Mouse (Mus musculus): ENCODE results near the gene Prpf19.

Gene Prpf19

DNA sequence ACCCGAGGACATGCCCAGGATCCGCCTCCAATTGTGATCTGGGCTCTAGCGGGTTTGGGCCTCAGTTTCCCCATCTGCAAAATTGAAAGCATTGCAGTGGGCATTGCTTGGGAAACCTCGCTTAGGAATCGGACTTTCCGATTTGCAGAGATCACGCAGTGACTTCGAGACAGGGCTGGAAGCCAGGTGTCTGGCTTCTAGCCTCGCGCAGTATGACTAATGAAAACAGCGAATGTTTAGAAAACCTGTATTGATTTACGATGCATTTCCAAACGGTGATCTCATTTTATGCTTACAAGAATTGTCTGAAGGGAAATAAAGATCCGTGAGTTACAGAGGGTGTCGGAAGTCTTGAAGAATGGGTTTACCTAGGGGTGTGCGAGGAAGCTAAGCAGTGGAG lies 677 bp downstream of the Prpf19 start:
- in situ Hi-C loops (cut with MboI, MseI): no loop called here

DNA sequence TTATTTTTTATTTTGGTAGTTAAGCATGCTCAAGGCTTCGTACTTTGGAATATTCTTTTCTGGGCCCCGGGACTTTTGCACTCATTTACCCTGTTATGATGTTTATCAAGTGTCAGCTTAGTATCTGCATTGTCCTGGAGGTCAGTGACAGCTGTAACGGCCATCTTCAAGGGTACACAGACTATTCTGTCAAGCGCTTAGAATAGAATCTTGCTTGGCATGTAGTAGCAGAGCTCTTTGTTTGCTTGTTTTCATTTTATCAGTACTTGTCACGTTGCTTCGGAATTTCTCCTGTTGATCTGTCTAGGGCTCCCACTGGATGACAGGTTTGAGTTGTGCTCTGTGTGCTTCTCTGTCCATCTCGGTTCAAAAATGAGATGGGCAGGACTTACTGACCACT lies 1.8 kb downstream of the Prpf19 start:
- in situ Hi-C loops (cut with MboI, MseI): no loop called here

DNA sequence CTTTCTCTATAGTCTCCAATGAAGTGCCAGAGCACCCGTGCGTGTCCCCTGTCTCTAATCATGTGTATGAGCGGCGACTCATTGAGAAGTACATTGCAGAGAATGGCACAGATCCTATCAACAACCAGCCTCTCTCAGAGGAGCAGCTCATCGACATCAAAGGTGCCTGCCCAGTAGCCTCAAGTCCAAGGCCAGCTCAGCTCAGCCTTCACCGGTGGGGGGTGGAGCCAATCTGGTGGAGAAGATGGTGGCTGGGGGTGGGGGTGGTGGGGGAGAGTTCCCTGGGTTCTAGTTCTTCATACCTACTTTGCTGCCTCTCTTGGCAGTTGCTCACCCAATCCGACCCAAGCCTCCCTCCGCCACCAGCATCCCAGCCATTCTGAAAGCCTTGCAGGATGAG lies 2.5 kb downstream of the Prpf19 start:
- in situ Hi-C loops (cut with MboI, MseI): no loop called here

DNA sequence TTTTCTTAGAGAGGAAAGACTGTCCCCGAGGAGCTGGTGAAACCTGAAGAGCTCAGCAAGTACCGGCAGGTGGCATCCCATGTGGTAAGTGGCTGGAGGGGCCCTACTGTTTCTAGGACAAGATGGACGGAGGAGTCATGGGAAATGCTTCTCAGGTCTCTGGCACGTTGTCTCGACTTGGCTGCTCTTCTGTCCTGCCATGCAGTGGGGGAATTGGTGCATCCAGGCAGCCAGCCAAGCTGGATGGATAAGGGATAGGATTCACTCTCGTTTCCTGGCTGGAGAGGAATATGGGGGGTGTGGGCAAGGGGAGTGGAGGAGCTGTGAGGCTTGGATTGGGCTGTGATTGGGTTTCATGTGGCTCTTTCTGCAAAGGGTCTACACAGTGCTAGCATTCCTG lies 5.3 kb downstream of the Prpf19 start:
- in situ Hi-C loops (cut with MboI, MseI): no loop called here

DNA sequence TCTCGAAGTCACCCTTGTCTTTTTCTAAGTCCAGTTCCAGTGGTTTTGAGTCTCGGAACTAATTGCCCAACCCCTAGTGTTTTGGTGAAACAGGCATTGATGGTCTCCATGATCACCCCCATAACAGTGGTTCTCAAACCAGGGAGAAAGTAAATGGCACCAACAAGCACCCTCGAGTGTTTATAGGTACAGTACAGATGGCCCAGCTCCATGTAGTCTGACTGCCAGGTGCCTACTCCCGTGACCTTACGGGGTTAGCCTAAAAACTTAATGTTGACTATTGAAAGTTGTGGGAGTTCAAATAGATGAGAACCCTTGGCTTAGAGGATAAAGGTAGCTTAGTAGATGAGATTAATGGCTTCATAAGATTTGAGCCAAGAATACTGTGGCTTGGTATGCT lies 6.0 kb downstream of the Prpf19 start:
- in situ Hi-C loops (cut with MboI, MseI): no loop called here

DNA sequence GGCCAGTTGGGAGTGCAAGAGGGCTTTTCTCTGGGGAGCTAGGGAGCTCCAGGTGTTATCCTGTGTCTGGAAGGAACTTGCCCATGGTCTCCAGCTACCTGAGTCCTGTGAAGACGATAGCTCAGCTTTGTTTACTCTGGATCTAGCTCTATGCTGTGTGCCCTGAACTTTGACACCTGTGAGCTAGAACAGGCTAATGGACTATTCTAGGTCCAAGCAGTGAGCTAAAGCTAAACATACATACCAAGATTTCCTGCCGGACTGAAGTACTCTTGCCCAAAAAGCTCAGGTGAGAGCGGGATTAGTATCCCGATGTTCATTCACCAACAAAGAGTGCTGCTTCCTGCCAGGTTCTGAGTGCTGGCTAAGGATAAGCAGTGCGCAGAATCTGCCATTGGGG lies 9.5 kb downstream of the Prpf19 start:
- in situ Hi-C loops (cut with MboI, MseI): no loop called here

DNA sequence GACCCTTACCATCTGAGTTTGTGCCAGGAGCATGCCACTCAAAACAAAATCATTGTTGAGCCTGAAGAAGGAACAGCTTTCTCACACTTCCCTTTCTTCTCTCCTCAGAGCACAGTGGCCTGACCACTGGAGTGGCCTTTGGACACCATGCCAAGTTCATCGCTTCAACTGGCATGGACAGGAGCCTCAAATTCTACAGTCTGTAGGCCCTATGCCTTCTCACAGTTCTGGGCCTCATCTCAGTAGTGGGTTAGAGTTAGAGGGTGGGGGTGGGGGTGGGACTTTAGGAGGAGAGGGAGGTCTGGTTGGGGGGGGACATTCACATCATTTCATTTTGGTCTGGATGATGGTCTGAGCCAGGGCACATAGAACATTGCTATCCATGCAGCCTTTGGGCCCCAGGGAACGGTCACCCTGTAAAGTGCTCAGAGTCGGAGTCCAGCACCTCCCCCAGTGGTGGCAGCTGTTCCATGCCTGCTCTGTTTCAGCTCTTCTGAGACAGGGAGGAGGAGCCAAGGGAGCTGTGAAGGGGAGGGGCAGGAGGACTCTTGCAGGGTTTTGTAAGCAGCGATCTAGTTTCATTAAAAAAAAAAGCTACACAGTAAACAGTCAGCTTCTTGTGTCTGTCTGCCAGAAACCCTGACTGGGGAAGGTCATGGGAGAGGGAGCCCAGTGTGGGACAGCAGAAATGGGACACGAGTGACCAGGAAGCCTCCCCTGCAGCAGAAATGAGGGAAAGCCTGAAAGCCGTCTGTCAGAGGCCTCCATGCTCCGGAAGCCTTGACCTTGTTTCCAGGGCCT lies 10.1 kb downstream of the Prpf19 start:
- in situ Hi-C loops (cut with MboI, MseI): no loop called here

DNA sequence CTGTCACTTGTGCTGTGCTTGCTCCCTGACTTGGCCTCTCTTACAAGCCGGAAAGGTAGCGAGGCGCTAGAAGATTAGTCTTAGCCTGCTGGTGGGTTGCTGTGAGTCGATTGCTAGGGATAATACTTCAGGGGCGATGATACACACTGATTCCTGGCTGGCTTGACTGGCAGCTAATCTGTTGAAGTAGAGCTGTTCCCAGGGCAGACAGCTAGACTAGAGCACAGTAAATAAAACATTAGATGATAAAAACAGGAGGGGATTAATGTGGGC lies 10.6 kb downstream of the Prpf19 start:
- in situ Hi-C loops (cut with MboI, MseI): no loop called here

DNA sequence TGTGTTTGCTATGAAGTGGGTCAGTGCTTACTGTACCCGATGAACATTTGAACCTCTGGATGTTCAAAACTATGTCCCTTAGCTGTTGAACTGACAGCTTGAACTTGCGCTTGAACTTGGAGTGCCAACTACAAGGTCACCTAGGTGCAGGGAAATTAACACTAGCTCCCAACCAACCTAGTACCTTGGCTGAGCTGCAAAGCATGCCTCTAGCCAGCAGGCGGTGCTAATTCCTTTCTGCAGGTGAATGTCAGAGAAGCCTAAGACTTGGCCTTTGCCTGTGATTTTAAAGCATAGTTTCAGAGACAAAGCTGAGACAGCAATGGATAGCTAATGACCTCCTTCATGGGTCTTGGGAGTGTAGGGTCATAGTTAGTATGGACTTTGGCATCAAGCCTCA lies 12.9 kb downstream of the Prpf19 start:
- in situ Hi-C loops (cut with MboI, MseI): no loop called here

DNA sequence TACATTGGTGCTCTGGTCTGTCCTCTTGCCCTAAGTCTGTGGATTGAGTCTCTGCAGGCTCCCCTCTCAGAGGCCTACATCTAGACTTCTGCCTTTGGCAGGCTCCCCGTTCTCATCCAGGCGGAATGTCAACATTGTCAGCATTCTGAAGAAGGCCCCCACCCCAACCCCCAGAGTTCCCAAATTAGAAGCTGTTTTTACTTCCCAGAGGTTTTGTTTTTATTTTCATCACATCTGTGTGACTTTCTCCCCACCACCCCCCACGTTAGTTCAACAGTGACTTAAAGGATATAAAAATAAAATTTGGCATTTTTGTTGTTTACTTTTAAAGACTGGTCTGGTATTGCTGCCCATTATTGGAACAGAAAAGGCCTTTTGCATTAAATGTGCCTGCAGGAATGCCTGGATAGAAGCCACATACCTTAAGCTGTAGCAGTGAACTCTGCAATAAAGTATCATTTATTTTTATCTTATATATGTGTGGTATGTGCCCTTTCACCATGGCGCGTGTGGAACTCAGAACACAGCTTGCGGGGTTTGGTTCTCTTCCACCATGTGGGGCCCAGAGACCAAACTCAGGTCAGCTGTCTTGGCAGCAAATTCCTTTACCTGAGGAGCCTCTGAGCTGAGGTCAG lies 14.2 kb downstream of the Prpf19 start:
- in situ Hi-C loops (cut with MboI, MseI): no loop called here

DNA sequence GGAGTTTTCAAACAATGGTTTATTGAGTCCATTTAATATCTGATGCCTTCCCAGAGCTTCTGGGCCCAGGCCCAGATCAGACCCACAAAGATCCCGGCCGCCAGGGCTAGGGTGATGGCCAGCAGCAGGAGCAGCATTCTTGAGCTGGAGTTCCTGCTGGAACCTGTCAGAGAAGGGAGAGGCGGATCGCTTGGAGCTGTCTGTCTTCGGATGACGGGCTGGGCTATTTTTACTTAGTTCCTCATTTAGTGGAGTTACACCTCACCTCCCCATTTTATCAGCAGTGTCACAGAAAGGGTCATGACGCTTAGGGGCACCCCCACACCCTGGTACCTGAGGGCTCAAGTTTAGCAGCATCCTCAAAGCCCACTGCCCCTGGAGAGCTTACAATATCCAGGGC lies 19.3 kb downstream of the Prpf19 start:
- in situ Hi-C loops (cut with MboI, MseI): no loop called here

DNA sequence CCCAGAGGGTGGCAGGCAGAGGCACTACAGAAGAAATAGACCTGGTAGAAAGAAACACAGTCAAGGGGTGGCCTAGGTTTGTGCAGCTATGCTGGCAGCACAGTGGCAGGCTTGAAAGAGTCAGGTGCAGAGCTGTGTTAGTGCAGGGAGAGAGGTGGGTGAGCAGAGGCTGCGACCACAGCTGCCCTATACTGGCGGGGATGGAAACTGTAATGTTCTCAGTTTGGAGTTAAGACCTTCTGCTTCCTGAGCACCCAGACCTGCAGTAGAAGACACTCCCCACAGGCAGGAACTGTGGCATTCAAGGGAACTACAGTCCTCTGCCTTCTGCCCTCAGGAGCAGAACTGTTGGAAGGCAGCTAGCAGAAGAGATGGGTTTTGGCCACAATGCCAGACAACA lies 19.8 kb downstream of the Prpf19 start:
- in situ Hi-C loops (cut with MboI, MseI): no loop called here

DNA sequence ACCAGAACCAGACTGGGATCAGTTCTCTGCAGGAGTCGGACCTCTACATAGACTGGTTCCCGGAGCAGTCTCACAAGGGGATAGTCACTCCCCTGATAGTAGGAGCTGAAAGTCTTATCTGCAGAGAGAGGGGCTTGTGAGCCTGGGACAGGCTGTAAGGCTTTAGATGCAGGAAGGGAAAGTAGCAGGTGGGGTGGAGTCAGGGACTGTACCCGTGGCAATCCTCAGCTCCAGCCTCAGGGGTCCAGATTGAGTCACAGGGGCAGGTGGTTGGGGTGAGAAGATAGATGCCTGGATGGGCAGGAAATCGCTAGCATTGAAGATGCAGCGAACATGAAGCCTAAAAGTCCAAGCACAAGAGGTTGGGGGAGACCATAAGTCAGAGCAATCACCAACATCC lies 21.5 kb downstream of the Prpf19 start:
- in situ Hi-C loops (cut with MboI, MseI): no loop called here

DNA sequence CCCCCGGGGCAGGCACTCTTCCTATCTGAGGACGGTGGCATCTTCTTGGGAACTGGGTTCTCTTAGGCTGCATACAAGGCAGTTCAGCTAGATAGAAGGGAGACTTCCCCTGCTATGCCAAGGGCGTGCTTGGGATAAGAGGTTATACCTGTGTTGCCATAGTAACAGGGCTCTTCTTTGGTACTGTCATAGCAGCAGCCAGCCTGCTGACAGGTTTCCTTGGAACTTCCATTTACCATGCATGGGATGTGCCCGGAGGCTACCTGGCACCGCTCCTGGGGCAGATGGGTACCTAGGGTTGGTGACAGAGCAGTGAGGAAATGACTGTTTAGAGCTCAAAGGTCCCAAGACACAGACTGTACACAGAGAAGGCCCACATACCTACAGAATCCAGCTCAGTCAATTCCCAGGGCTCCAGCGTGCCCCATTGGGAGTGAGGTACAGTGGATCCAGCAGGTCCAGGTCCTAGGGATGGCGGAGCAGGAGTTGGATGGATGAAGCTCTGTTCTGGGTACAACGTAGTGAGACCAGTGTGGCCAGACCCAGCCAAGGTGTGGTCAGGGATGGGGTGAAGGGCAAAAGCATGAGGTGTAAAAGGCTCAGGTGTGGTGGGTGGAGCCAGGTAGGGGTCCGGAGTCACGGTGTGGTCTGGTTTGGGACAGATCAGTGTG lies 23.4 kb downstream of the Prpf19 start:
- in situ Hi-C loops (cut with MboI, MseI): no loop called here

DNA sequence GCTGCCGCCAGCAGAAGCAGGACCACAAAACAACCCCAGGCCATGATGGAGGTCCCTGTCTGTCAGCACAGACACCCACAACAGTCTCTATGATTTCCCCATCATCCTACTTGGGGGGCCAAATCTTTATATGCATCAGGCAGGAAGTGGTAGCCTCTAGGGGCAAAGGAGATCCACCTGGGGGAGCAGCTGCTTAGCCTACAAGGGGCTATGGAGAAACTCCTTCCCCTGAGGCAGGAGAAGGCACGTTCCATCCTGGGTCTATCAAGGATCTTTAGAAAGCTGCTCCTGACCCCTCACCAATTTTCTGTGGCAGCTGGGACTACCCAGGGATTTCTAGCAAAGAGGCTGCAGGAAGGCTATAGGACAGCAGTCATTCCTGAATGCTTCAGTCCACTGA lies 25.5 kb downstream of the Prpf19 start, which contains the start of gene Zp1:
Gene Zp1, minus strand, starts transcription at position 101 of the 400 bp plus-strand sequence.
- in situ Hi-C loops (cut with MboI, MseI): no loop called here

DNA sequence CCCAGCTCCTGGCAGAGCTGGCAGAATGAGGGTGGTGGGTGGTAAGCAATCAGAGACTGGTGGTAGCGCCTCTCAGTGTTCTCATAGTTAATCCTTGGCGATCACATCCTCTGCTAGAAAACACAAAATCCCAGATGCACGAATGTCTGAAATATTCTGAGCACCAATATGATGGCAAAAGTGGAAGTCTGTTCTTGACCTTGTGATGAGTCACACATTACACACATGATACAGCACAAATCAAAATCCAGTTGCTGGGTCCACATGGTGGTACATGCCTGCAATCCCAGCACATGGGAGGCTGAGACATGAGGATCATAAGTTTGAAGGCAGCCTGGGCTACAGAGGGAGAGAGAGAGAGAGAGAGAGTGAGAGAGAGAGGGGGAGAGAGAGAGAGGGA lies 26.0 kb downstream of the Prpf19 start:
- in situ Hi-C loops (cut with MboI, MseI): no loop called here

DNA sequence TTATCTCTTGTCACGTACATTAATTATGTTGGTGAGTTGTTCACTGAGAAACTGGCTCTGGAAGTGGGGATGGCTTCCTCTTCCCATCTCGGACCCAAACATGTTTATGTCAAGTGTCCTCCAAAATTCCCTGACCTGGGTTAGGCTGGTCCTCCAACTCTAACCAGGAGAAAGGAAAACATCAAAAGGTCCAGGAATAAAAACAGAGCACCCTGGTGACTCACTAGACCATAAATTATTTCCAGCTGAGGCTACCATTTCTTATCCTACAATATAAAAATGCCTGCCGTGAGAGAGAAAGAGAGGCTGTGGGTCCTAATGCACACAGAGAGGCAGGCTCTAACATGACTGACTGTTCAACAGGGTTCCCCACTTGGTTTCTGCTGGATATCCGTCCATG lies 29.2 kb downstream of the Prpf19 start:
- in situ Hi-C loops (cut with MboI, MseI): no loop called here

DNA sequence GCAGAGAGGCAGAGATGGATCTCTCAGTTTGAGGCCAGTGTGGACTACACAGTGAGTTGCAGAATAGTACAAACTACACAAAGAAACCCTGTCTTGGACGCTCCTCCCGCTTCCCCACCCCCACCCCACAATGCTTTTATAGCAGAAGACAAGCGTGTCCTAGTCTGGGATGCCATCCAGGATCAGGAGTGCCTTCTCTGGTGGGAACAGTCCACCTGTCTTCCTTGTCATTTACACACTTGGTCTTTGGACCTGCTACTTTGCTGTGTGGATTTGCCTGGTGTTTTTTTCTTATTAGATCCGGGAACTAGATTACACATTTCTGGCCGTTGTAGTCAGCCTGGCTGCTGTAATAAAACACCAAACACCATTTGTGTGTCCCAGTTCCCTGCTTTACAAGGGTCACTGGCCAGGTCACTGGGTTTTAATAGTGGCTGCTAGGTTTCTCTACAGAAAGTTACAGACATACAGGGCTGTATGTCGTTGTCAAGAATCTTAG lies 31.1 kb downstream of the Prpf19 start:
- in situ Hi-C loops (cut with MboI, MseI): no loop called here

DNA sequence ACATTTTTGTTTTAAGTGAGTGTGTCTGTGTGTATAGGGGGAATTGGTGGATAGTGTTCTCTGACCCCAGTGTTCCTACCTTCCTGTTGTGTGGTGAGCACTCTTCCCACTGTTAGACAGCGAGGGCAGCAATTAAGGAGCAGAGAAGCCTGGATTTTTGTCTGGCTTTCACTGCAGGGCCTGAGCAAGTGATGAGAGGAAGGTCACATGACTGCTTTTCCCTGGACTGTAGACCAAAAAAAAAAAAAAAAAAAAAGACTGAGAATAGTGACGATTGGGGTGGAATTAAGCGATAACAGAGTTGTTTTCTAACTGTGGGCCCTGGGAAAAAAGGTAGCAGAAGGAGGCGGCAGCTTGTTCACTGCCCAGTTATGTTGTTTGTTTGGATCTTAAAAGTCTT lies 31.6 kb downstream of the Prpf19 start:
- in situ Hi-C loops (cut with MboI, MseI): no loop called here

DNA sequence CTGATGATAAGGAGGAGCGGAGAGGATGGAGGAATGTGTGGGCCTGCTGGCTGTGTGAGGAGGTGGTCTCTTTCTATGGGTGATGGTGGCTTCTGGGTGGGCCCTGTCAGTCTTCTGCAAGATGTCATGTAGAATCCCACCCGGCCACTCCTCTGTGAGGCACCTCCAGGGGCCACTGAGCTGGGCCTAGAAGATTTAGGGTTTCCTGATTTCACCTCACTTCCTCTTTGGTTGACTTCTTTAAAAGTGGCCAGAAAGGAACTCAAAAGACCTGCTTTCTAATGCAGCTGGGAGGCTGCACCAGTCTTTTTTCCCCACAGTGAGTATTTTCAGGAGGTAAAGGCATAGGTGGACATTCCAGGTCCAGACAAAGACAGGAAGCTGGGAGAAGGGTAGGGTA lies 35.6 kb downstream of the Prpf19 start:
- in situ Hi-C loops (cut with MboI, MseI): no loop called here

DNA sequence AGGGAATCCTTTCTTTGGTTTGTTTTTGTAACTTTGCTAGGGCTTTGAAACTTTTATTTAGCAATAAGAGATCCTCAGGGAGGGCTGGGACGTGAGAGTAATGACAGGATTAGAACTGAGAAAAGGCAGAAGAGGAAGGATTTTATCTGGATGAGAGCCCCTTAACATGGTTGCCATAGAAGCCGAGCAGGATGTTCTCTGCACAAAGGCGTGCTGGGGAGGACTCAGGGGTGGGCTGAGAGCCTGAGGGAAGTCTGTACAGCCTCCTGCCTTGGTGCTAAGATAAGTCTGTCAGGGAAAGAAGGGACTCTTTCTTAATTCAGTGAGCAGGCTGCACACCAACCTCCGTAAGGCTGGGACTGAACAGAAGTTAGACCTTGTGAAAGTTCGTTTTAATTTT lies 40.0 kb downstream of the Prpf19 start:
- in situ Hi-C loops (cut with MboI, MseI): no loop called here

DNA sequence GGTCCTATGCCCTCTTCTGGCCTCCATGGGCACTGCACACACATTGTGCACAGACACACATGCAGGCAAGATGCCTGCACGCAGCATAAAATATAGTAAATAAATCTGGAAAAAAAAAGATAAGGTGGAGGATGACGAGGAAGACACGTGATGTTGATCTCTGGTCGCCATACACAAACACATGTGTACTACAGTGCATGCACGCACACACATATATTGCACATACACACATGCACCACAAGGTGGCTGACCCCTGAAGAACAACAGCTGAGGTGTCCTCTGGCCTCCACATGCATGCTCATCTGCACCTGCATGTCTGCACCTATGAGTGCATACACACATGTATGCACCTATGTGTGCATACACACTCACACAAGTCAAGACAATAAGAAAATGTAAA lies 41.0 kb downstream of the Prpf19 start:
- in situ Hi-C loops (cut with MboI, MseI): no loop called here

DNA sequence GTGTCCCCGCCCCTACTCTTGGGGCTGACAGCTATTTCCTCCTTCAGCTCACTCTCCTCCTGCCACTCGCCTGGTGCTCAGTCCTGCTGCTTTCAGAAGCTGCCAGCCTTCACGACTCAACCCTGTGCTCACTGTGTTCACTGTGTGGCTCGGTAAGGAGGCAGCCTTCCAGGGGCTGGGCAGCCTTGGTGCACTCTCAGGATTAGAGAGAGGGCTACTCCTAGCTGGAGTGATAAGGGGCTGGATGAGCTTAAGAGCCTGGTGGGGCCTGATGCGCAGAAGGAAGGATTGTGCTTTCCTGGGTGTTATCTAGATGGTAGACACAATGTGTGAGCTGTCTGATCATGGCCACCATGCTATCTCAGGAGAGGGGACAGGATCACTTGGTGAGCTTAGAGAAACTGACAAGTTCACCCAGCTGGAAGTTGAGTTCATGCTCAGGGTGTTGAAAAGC lies 42.1 kb downstream of the Prpf19 start, which contains the start of gene Ptgdr2:
Gene Ptgdr2, plus strand, starts transcription at position 51 of the 454 bp plus-strand sequence.
- in situ Hi-C loops (cut with MboI, MseI): no loop called here
